Mouse (Mus musculus) lung, adult 2 months (tissue): ENCODE results near the gene Aldh3b2.

Source experiments
- CTCF ChIP-seq: fragments of 200-500 bp; IDR thresholded peaks from 2 replicates; pipeline ENCODE4 v1.5.1; 2011; ENCODE audit warnings: mild to moderate bottlenecking, low read length, control low read depth; ENCODE audit not compliant: insufficient read depth
- POLR2A ChIP-seq: fragments of 200-500 bp; IDR thresholded peaks from 2 replicates; pipeline ENCODE4 v1.6.1; 2011; ENCODE audit warnings: low read depth, mild to moderate bottlenecking, control low read depth, low read length, borderline replicate concordance; ENCODE audit errors: extremely low read depth

GRCm38 (mm10) chr19:3995505-3995904 lies 23.4 kb downstream of the Aldh3b2 start:
- no peak for TF ChIP-seq POLR2A
- no peak for TF ChIP-seq CTCF
